Mouse (Mus musculus): Measurements from ENCODE around the gene Oxt.

The Oxt gene

GRCm38 (mm10) chr2:130575873-130576272 is at the start of gene Oxt:
Gene Oxt, plus strand, starts transcription at chr2:130576173.
- DNase-seq (ENCODE audit: extremely low spot score) = no peak

- no peak for DNase-seq (ENCODE audit: extremely low spot score)
Measured at GRCm38 (mm10) chr2:130528457-130528856, 47.5 kb upstream of the Oxt start.

- no peak for DNase-seq (ENCODE audit: extremely low spot score)
Measured at GRCm38 (mm10) chr2:130529290-130529689, 46.7 kb upstream of the Oxt start.

GRCm38 (mm10) chr2:130529925-130530324 is 46.0 kb upstream of the Oxt start:
- DNase-seq (ENCODE audit: extremely low spot score) = no peak

- DNase-seq (ENCODE audit: extremely low spot score) = no peak
Measured at GRCm38 (mm10) chr2:130532201-130532600, 43.8 kb upstream of the Oxt start.

- DNase-seq (ENCODE audit: extremely low spot score) = no peak
Measured at GRCm38 (mm10) chr2:130535017-130535416, 41.0 kb upstream of the Oxt start.

GRCm38 (mm10) chr2:130536890-130537289 is 39.1 kb upstream of the Oxt start:
- no peak for DNase-seq (ENCODE audit: extremely low spot score)

- DNase-seq (ENCODE audit: extremely low spot score) = no peak
Measured at GRCm38 (mm10) chr2:130538876-130539546, 37.0 kb upstream of the Oxt start.

- DNase-seq (ENCODE audit: extremely low spot score) = no peak
Measured at GRCm38 (mm10) chr2:130540266-130540665, 35.7 kb upstream of the Oxt start.

- DNase-seq (ENCODE audit: extremely low spot score) = no peak
Measured at GRCm38 (mm10) chr2:130546957-130547356, 29.0 kb upstream of the Oxt start.

GRCm38 (mm10) chr2:130554841-130555240 is 21.1 kb upstream of the Oxt start:
- DNase-seq (ENCODE audit: extremely low spot score) = no peak

- DNase-seq (ENCODE audit: extremely low spot score) = no peak
Measured at GRCm38 (mm10) chr2:130556292-130556691, 19.7 kb upstream of the Oxt start.

- DNase-seq (ENCODE audit: extremely low spot score) = no peak
Measured at GRCm38 (mm10) chr2:130557462-130557861, 18.5 kb upstream of the Oxt start.

- no peak for DNase-seq (ENCODE audit: extremely low spot score)
Measured at GRCm38 (mm10) chr2:130558015-130558414, 18.0 kb upstream of the Oxt start.

- peak; percentile 92 for DNase-seq (ENCODE audit: extremely low spot score)
Measured at GRCm38 (mm10) chr2:130563212-130564055, 12.5 kb upstream of the Oxt start, which contains the start of gene Mrps26. Gene Mrps26, plus strand, starts transcription at chr2:130563742.

GRCm38 (mm10) chr2:130564063-130564462 is 11.9 kb upstream of the Oxt start:
- no peak for DNase-seq (ENCODE audit: extremely low spot score)

GRCm38 (mm10) chr2:130564983-130565382 is 11.0 kb upstream of the Oxt start:
- DNase-seq (ENCODE audit: extremely low spot score) = no peak

GRCm38 (mm10) chr2:130568921-130569320 is 7.1 kb upstream of the Oxt start:
- DNase-seq (ENCODE audit: extremely low spot score) = no peak

- DNase-seq (ENCODE audit: extremely low spot score) = no peak
Measured at GRCm38 (mm10) chr2:130569926-130570325, 6.0 kb upstream of the Oxt start.

GRCm38 (mm10) chr2:130574960-130575359 is 1.0 kb upstream of the Oxt start:
- no peak for DNase-seq (ENCODE audit: extremely low spot score)

- peak; percentile 34 for DNase-seq (ENCODE audit: extremely low spot score)
Measured at GRCm38 (mm10) chr2:130576564-130576963, 591 bp downstream of the Oxt start.

GRCm38 (mm10) chr2:130577021-130577420 is 1.0 kb downstream of the Oxt start:
- DNase-seq (ENCODE audit: extremely low spot score) = no peak

GRCm38 (mm10) chr2:130577632-130578031 is 1.7 kb downstream of the Oxt start:
- peak; percentile 19 for DNase-seq (ENCODE audit: extremely low spot score)
